Mouse (Mus musculus): ENCODE measurements around the gene Abca2. TPM values are rescaled to one million over a fixed set of nuclear protein-coding genes. Genes with fewer than 3 reads are reported as not detected.

Abca2 gene
- total RNA-seq, 2 experiments from 2014 or later = 160 to 168 TPM

GRCm38 (mm10) chr2:25426721-25427191 is 1.7 kb upstream of the Abca2 start:
- H3K4me3 ChIP-seq = no peak overlapping the region
- no peak overlapping the region for H3K27ac ChIP-seq
- DNase-seq (ENCODE audit: extremely low spot score in 1 of 2, low spot score in 2 of 2) = peak; percentile 54 to 63
- intact Hi-C loops (cut with DNase I) = loop anchor here (2.0 to 5.0 kb wide), 2 partner anchors 56 to 126 kb away; no protein-coding TSS in a partner anchor
- peak; percentile 80 for TF ChIP-seq CTCF (IDR thresholded peaks at IDR 0.05)

GRCm38 (mm10) chr2:25427256-25427655 is 1.2 kb upstream of the Abca2 start:
- no peak for TF ChIP-seq CTCF (IDR thresholded peaks at IDR 0.05)
- Histone ChIP-seq H3K4me3 (no peak overlapping the region), H3K27ac (no peak overlapping the region)
- no peak for DNase-seq (ENCODE audit: extremely low spot score in 1 of 2, low spot score in 2 of 2)
- intact Hi-C loops (cut with DNase I) = loop anchor here (2.0 to 5.0 kb wide), 2 partner anchors 55 to 126 kb away; no protein-coding TSS in a partner anchor

- DNase-seq (ENCODE audit: extremely low spot score in 1 of 2, low spot score in 2 of 2) = no peak
- Histone ChIP-seq H3K4me3 (peak overlapping the region; percentile 97), H3K27ac (peak overlapping the region; percentile 96)
- no peak for TF ChIP-seq CTCF (IDR thresholded peaks at IDR 0.05)
- intact Hi-C loops (cut with DNase I) = loop anchor here (2.0 to 5.0 kb wide), 4 partner anchors 21 to 71 kb away; partner anchors contain the start of genes C8g, Fbxw5 and Paxx
Observed at GRCm38 (mm10) chr2:25429435-25430180, 1.1 kb downstream of the Abca2 start.

GRCm38 (mm10) chr2:25430395-25431233 is 2.1 kb downstream of the Abca2 start:
- no peak for DNase-seq (ENCODE audit: extremely low spot score in 1 of 2, low spot score in 2 of 2)
- H3K4me3 ChIP-seq = peak overlapping the region; percentile 97
- intact Hi-C loops (cut with DNase I) = loop anchor here (2.0 kb wide), 1 partner anchor 20 kb away; no protein-coding TSS in a partner anchor
- TF ChIP-seq CTCF (IDR thresholded peaks at IDR 0.05) = no peak
- peak overlapping the region; percentile 96 for H3K27ac ChIP-seq

GRCm38 (mm10) chr2:25431308-25431855 is 2.9 kb downstream of the Abca2 start:
- DNase-seq (ENCODE audit: extremely low spot score in 1 of 2, low spot score in 2 of 2) = no peak
- intact Hi-C loops (cut with DNase I) = loop anchor here (2.0 kb wide), 1 partner anchor 19 kb away; no protein-coding TSS in a partner anchor

GRCm38 (mm10) chr2:25432326-25433098 is 4.0 kb downstream of the Abca2 start:
- TF ChIP-seq CTCF (IDR thresholded peaks at IDR 0.05) = no peak
- H3K4me3 ChIP-seq = no peak overlapping the region
- no peak for DNase-seq (ENCODE audit: extremely low spot score in 1 of 2, low spot score in 2 of 2)
- intact Hi-C loops (cut with DNase I) = no loop called here
- H3K27ac ChIP-seq = 0 out of 2 replicates have a peak overlapping the region, but pooled peaks have one; percentile 8

More at GRCm38 (mm10) chr2:25431308-25431855, 2.9 kb downstream of the Abca2 start:
- Histone ChIP-seq H3K4me3 (peak overlapping the region; percentile 97), H3K27ac (peak overlapping the region; percentile 96)
- no peak for TF ChIP-seq CTCF (IDR thresholded peaks at IDR 0.05)

- no peak for DNase-seq (ENCODE audit: extremely low spot score in 1 of 2, low spot score in 2 of 2)
- H3K27ac ChIP-seq = no peak overlapping the region
- no peak for TF ChIP-seq CTCF (IDR thresholded peaks at IDR 0.05)
- intact Hi-C loops (cut with DNase I) = no loop called here
- H3K4me3 ChIP-seq = no peak overlapping the region
Observed at GRCm38 (mm10) chr2:25433101-25433500, 4.6 kb downstream of the Abca2 start.

- TF ChIP-seq CTCF (IDR thresholded peaks at IDR 0.05) = no peak
- no peak for DNase-seq (ENCODE audit: extremely low spot score in 1 of 2, low spot score in 2 of 2)
- H3K27ac ChIP-seq = no peak overlapping the region
- no peak overlapping the region for H3K4me3 ChIP-seq
- intact Hi-C loops (cut with DNase I) = no loop called here
Observed at GRCm38 (mm10) chr2:25434292-25434691, 5.8 kb downstream of the Abca2 start.

- intact Hi-C loops (cut with DNase I) = no loop called here
- Histone ChIP-seq H3K4me3 (no peak overlapping the region), H3K27ac (no peak overlapping the region)
- DNase-seq (ENCODE audit: extremely low spot score in 1 of 2, low spot score in 2 of 2) = no peak
- no peak for TF ChIP-seq CTCF (IDR thresholded peaks at IDR 0.05)
Observed at GRCm38 (mm10) chr2:25436286-25436820, 7.8 kb downstream of the Abca2 start.

- DNase-seq (ENCODE audit: extremely low spot score in 1 of 2, low spot score in 2 of 2) = no peak
- no peak for TF ChIP-seq CTCF (IDR thresholded peaks at IDR 0.05)
- no peak overlapping the region for H3K4me3 ChIP-seq
- intact Hi-C loops (cut with DNase I) = no loop called here
- no peak overlapping the region for H3K27ac ChIP-seq
Observed at GRCm38 (mm10) chr2:25441067-25441466, 12.6 kb downstream of the Abca2 start.

GRCm38 (mm10) chr2:25442682-25443081 is 14.2 kb downstream of the Abca2 start:
- intact Hi-C loops (cut with DNase I) = no loop called here
- Histone ChIP-seq H3K27ac (no peak overlapping the region), H3K4me3 (no peak overlapping the region)
- no peak for TF ChIP-seq CTCF (IDR thresholded peaks at IDR 0.05)
- no peak for DNase-seq (ENCODE audit: extremely low spot score in 1 of 2, low spot score in 2 of 2)
